10 mouse cellular contexts compared by ENCODE assay signal in genomic region chr7:6825966-6826647, GRCm38 (mm10).
A peak's percentile ranks its signal among the peaks of the same experiment; 100 is the strongest.
DNase-seq lines count a peak whose midpoint lies in the region; TF ChIP-seq lines count a peak whose summit lies in the region.
"Had no signal": no experiment of that assay in that cellular context is flagged by ENCODE, and none has a peak within 500 bp of the region (broad histone marks: within the 10 kb centered on the region; RNA-seq: fewer than 3 reads in every experiment).

No protein-coding gene starts in this region.

- TF ChIP-seq CTCF in layer of hippocampus, adult 2 months (conservative IDR thresholded peaks at IDR 0.05): no peak

- H3K27ac ChIP-seq in layer of hippocampus, adult 2 months: no peak overlapping the region
- H3K27ac ChIP-seq: hindbrain, postnatal 0 days had no signal

- intact Hi-C loops in gastrocnemius, postnatal 36 days (cut with DNase I): loop anchor here (5.0 kb wide), 1 partner anchor 89 kb away; no protein-coding TSS in a partner anchor
- intact Hi-C loops in left cerebral cortex, postnatal 14 days (cut with DNase I): no loop called here
- intact Hi-C loops in left cerebral cortex, postnatal 25 days (cut with DNase I): no loop called here

- peak; percentile 26 to 39 for DNase-seq in adrenal gland, postnatal 36 days
- peak; percentile 18 to 45 for DNase-seq in gastrocnemius, postnatal 36 days
- peak; percentile 57 for DNase-seq in kidney, adult 9 months
- DNase-seq in lung, postnatal 25 days (ENCODE audit: low spot score): peak; percentile 54
- no peak for DNase-seq in left cerebral cortex, postnatal 14 days (ENCODE audit: low spot score in 2 of 2)
- DNase-seq in left cerebral cortex, postnatal 25 days (ENCODE audit: low spot score in 2 of 2): no peak
- DNase-seq in retina, embryonic 14.5 days (ENCODE audit: low spot score): no peak
- no peak for DNase-seq in layer of hippocampus, adult 2 months (ENCODE audit: low spot score in 2 of 2)

- no peak overlapping the region for H3K4me3 ChIP-seq in layer of hippocampus, adult 2 months
- H3K4me3 ChIP-seq: erythroblast, embryonic 14.5 days had no signal

Comparison
In these comparisons a context has a peak if more than half of its experiments do, and no peak if none do; other contexts are left out.
1. DNase-seq: peak in adrenal gland, postnatal 36 days (2 of 2), gastrocnemius, postnatal 36 days (2 of 2), kidney, adult 9 months (single experiment) and lung, postnatal 25 days (single experiment); none in left cerebral cortex, postnatal 14 days (0 of 2), left cerebral cortex, postnatal 25 days (0 of 2), retina, embryonic 14.5 days (single experiment) and layer of hippocampus, adult 2 months (0 of 2).